Mouse (Mus musculus): ENCODE measurements at regions not wholly inside any gene's neighbourhood (a gene's known extent, or its start where the extent isn't known, plus 50 kb on each side); places are given as distances from the start of the nearest gene placed in this dataset.

DNA sequence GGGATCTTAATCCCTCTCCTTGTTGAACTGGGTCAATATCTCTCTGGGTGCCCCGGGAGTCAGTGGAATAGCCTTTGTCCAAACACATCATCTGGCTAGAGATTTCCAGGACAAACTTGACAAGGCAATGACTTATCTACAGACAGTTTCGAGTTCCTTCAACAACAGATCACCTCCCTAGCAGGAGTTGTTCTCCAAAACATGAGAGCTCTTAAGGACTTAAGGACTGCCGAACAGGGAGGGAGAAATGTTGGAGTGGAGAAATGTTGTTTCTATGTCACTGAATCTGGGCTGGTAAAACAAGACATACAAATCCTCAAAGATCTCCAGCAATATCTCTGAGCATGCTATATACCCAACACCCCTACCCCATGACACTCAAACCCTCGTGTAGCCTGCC lies 59.7 kb upstream of the Cox10 start:
- DNase-seq (ENCODE audit: low spot score in 2 of 2), result no peak

DNA sequence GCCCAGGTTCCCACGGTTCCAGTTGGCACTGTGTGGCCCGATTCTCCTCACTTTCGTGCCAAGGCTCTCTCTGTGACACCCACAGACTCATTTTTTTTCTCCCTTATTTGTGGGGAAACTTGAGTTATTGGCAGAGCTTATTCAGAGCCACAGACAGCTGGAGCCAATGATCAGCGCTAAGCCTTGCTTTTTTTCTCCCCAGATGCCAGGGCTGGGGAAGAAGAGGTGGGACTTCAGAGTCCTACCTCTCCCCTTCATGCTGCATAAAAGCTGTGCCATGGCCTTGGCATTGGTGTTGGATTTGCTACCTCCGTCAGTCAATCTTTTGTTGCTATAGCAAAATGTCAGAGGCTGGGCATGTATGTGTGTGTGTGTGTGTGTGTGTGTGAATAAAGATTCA lies 56.5 kb upstream of the Cox10 start:
- DNase-seq (ENCODE audit: low spot score in 2 of 2), result no peak

DNA sequence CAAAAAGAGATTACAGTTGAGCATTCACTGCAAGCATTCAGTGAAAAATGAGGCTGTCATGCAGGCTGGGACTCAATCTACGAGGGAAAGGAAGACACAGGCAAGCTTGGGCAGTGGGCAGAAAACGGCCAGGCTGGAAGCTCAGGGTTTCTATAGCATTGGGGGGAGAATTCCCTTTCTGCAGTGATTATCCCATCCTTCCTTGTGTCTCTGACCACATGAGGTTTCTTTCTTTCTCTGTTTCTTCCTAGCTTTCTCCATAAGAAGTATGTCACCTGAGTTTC lies 56.0 kb upstream of the Cox10 start:
- DNase-seq (ENCODE audit: low spot score in 2 of 2), result no peak

DNA sequence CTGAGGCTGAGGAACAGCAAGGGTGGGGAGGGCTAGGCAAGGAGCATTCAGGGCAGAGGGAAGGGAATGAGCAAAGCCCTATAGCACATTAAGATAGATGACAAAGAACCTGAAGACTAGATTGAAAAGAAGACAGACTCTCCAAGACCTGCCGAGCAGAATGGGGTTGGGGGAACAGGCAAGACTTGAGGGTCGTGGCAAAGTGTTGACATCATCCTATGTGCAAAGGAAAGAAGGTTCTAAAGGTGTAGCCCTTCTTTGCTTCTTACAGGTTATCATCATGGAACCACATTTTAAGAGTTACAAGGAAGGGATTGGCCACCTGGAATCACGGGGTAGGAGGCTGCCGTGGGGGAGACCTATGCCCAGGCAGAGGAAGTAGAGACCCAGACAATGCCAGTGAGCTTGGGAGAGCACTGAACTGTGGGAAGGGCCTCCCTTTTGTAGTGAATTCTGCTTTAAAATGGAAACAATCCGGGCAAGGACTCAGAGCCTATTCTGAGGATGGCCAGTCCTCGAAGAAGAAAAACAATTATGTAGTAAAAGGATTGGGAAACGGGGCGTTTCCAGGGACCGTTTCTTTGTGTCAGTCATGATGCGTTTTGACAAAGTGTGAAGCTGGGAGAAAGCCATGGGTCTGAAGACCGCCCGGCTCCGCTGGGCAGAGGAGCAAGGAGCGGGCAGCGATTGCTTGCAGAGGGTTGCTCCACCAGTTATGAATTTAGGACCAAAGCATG lies 55.5 kb upstream of the Cox10 start:
- no peak for DNase-seq (ENCODE audit: low spot score in 2 of 2)

Data from frontal cortex, postnatal 10 days (tissue).